Mouse (Mus musculus) midbrain, embryonic 10.5 days (tissue): ENCODE measurements around the gene Cenpf. TPM values are rescaled to one million over a fixed set of nuclear protein-coding genes. Genes with fewer than 3 reads are reported as not detected.
A peak's percentile ranks its signal among the peaks of the same experiment; 100 is the strongest.

Experiments
- DNase-seq: peaks from one replicate; pipeline ENCODE4 v3.0.0-alpha.2; 2017; ENCODE audit warnings: low spot score
- H3K27ac ChIP-seq: fragments of 300-500 bp; sonication (generic); replicated peaks from 2 replicates; pipeline ENCODE4 v1.5.1; 2016; ENCODE audit warnings: mild to moderate bottlenecking
- H3K27me3 ChIP-seq: fragments of 300-500 bp; sonication (generic); 2 replicates; pipeline ENCODE4 v1.6.1; 2016; ENCODE audit warnings: low read depth, mild to moderate bottlenecking; ENCODE audit not compliant: poor library complexity, severe bottlenecking
- H3K36me3 ChIP-seq: fragments of 300-500 bp; sonication (generic); 2 replicates; pipeline ENCODE4 v1.6.1; 2016; ENCODE audit warnings: mild to moderate bottlenecking, moderate library complexity
- H3K4me1 ChIP-seq: fragments of 300-500 bp; sonication (generic); 2 replicates; pipeline ENCODE4 v1.6.1; 2016
- H3K4me3 ChIP-seq: fragments of 300-500 bp; sonication (generic); 2 replicates; pipeline ENCODE4 v1.5.1; 2016; ENCODE audit warnings: mild to moderate bottlenecking, moderate library complexity
- H3K9me3 ChIP-seq: fragments of 300-500 bp; sonication (generic); replicated peaks from 2 replicates; pipeline ENCODE4 v1.6.1; 2016; ENCODE audit warnings: mild to moderate bottlenecking
- WGBS: fragments of 180-500 bp; shearing (Covaris S2); methylation state at CpG from one replicate; pipeline ENCODE4 v1.1.7; 2016; 5-methylcytosine and 5-hydroxymethylcytosine counted together
- polyA plus RNA-seq: library from polyadenylated mRNA; unstranded; fragments of >200 nt; fragmentation: Nextera tagmentation; extraction: Ambion mirVana; gene quantifications from 2 replicates; pipeline ENCODE4 v1.2.1, GENCODE M21; 2016

Cenpf gene
- polyA plus RNA-seq, 1 experiment from 2014 or later, result 131 TPM

DNA sequence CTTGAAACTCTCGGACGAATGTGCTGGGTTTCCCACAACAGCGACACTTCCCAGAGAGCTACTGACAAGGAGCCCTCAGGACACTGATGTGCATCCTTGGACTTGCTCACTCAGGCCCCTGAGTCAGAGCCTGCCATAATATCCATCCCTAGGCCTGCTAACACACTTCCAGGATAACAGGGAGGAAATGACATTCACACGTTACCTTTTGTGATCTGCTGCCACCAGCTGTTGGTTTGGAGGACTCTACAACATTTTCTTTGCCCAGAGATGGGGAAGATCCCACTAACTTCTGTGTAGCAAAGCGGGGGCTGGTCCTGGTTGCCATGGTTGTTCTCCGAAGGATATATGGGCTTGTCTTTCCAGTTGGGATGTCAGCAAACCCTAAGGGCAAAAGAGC is 41.3 kb downstream of the Cenpf start:
- H3K9me3 ChIP-seq, result no peaks in the 10 kb centered on the region
- no peak overlapping the region for H3K4me3 ChIP-seq
- no peak for DNase-seq
- no peaks in the 10 kb centered on the region for H3K4me1 ChIP-seq
- peaks cover 99% of the 10 kb centered on the region for H3K36me3 ChIP-seq
- 95% methylated on average over 6 of the region's 6 CpGs for WGBS
- no peaks in the 10 kb centered on the region for H3K27me3 ChIP-seq
- no peak overlapping the region for H3K27ac ChIP-seq

DNA sequence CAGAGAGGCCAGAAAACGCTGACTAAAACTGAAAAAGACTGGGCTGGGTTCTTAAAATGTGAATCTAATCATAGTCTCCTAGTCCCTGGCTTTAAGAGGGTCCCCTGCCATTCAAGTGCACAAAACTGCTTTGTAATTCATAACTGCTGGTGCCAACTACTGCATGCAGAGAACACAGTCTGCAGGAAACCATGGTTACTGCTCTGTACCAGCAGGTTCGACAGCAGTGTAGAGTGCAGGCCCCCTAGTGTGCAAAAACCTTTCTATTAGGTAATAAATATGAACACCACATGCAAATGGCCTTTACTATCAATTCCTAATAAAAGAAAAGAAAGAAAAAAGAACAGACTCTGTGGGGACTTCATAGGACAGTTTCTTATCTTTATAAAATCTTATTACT is 42.5 kb downstream of the Cenpf start:
- no peak for DNase-seq
- no peaks in the 10 kb centered on the region for H3K4me1 ChIP-seq
- no peaks in the 10 kb centered on the region for H3K9me3 ChIP-seq
- H3K27me3 ChIP-seq, result no peaks in the 10 kb centered on the region
- 92% methylated on average over 2 of the region's 2 CpGs for WGBS
- H3K36me3 ChIP-seq, result peaks cover 99% of the 10 kb centered on the region
- H3K4me3 ChIP-seq, result no peak overlapping the region
- H3K27ac ChIP-seq, result no peak overlapping the region

GRCm38 (mm10) chr1:189644700-189645345 is 43.1 kb downstream of the Cenpf start:
- Histone ChIP-seq H3K36me3 (peaks cover 99% of the 10 kb centered on the region), H3K27me3 (no peaks in the 10 kb centered on the region), H3K4me3 (no peak overlapping the region), H3K9me3 (no peaks in the 10 kb centered on the region), H3K27ac (no peak overlapping the region), H3K4me1 (no peaks in the 10 kb centered on the region)
- 86% methylated on average over 3 of the region's 3 CpGs for WGBS
- no peak for DNase-seq

DNA sequence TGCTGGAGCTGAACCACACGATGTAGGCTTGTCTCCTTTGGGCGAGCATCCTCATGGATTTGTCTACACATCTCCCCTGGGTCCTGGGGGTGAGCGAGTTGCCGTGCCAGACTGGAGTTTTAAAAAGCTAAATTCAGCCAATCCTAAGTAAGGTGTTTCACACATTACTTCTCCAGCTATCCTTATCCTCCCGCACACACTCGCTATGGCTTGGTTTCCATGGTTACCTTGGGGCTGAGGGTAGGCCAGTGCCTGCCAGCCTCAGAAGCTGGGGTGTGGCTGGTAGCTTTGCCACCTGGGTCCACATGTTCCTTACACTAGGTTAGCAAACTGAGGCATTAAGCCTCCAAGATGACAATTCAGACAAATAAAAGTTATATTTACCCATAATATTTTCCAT is 48.3 kb downstream of the Cenpf start:
- DNase-seq, result no peak
- H3K27ac ChIP-seq, result no peak overlapping the region
- 86% methylated on average over 6 of the region's 6 CpGs for WGBS
- H3K9me3 ChIP-seq, result no peaks in the 10 kb centered on the region
- no peaks in the 10 kb centered on the region for H3K4me1 ChIP-seq
- no peak overlapping the region for H3K4me3 ChIP-seq
- H3K36me3 ChIP-seq, result peaks cover 65% of the 10 kb centered on the region
- no peaks in the 10 kb centered on the region for H3K27me3 ChIP-seq

DNA sequence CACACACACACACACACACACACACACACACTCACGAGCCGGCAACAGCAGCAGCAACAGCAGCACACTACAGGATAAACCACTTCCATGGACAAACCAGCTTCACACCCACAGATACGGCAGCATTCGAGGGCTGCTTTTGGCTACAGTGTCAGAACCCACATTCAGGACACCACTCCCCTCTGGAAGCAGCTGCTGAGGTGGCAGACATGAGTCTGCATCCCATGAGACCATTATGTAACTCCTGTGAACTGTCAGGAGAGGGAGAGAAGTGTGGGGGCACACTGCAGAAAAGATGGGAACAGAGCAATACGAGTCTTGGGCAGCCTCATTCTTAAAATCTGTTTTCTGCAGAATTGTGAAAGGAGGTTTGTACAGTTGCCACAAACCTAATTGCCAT is 54.1 kb downstream of the Cenpf start:
- 79% methylated on average over 5 of the region's 5 CpGs for WGBS
- Histone ChIP-seq H3K27ac (no peak overlapping the region), H3K4me3 (no peak overlapping the region)

DNA sequence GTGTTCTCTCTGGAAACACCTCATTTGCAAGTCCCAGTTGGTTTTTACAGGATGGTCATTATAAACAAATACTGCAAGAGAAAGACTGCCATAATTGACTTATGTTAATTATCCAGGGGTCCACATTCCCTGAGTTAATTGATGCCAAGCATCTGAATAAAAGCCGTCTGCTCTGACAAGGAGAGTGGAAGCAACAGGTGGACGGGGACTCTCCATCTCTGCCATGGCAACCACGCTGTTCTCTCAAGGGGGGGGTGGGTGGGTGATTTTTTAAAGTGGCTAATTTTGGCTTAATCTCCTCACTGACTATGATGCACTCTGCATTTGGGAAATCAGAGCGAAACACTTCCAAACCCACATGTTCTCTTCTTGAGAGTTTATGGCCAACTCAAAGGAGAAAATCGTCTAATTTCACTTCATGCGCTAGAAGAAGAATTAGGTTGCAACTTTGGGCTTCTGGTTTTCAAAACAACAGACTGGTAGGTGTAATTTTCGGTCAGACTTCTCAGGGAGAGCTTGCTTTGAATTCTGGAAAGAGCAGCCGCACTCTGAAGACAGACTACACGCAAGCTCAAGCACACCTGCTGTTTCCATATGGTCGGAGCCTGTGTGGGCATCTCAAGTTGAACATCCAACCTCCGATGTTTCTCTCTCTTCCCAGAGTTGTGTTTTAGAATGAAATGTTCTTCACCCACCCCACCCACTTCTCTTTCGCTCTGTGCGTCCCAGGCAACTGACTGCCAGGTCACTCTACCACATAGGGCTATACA is 55.8 kb downstream of the Cenpf start:
- H3K9me3 ChIP-seq, result no peaks in the 10 kb centered on the region
- H3K4me1 ChIP-seq, result peaks cover 6% of the 10 kb centered on the region; the same call in 1 of the 2 replicates
- H3K36me3 ChIP-seq, result no peaks in the 10 kb centered on the region
- H3K27me3 ChIP-seq, result no peaks in the 10 kb centered on the region
- no peak for DNase-seq
- 85% methylated on average over 13 of the region's 13 CpGs for WGBS
- no peak overlapping the region for H3K27ac ChIP-seq
- no peak overlapping the region for H3K4me3 ChIP-seq

More for the DNA sequence above, 54.1 kb downstream of the Cenpf start:
- peaks cover 8% of the 10 kb centered on the region for H3K36me3 ChIP-seq
- no peaks in the 10 kb centered on the region for H3K9me3 ChIP-seq
- H3K4me1 ChIP-seq, result peaks cover 6% of the 10 kb centered on the region; the same call in 1 of the 2 replicates
- DNase-seq, result no peak
- H3K27me3 ChIP-seq, result no peaks in the 10 kb centered on the region

GRCm38 (mm10) chr1:189630026-189630425 is 57.9 kb downstream of the Cenpf start:
- Histone ChIP-seq H3K27ac (no peak overlapping the region), H3K36me3 (no peaks in the 10 kb centered on the region), H3K4me1 (peaks cover 6% of the 10 kb centered on the region; the same call in 1 of the 2 replicates), H3K27me3 (no peaks in the 10 kb centered on the region), H3K9me3 (no peaks in the 10 kb centered on the region), H3K4me3 (no peak overlapping the region)
- no peak for DNase-seq
- 85% methylated on average over 6 of the region's 6 CpGs for WGBS

DNA sequence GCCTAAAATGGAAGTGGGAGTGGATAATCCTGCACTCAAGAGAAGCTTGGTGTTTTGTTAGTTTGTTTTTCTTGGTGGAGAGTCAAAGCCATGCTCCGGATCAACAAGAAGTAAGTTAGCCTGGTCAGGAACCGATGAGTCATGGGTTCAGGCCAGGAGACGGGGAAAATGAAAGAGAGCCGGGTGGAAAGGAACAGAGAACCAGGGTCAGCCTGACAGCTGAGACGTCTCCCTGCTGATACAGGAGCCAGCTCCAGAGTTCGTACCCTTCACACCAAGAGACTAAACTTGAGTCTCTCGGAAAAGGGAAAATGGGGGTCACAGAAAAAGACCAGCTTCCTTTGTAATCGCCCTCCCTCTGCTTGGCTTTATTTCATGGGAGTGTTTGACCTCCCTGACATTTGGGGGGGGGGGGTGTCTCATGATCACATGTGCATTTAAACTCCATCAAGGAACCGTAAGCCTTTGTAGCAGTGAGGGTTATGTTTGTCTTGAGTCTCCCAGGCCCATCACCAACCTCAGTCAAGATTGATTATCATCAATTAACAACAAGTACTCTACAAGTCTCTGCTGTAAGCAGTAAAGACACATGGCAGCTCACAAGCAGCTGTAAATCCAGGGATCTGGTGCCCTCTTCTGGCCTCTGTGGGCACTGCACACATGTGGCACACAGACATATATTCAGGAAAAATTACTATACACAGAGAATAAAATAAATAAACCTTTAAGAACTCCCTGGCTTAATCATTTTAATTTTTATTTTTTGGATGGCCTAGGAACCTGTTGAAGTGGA is 59.7 kb downstream of the Cenpf start:
- DNase-seq, result peak; percentile 78
- Histone ChIP-seq H3K4me3 (no peak overlapping the region), H3K9me3 (peaks cover 13% of the 10 kb centered on the region; the same call in 1 of the 2 replicates), H3K27ac (no peak overlapping the region), H3K27me3 (no peaks in the 10 kb centered on the region), H3K36me3 (no peaks in the 10 kb centered on the region), H3K4me1 (peaks cover 6% of the 10 kb centered on the region; the same call in 1 of the 2 replicates)
- 75% methylated on average over 9 of the region's 9 CpGs for WGBS

GRCm38 (mm10) chr1:189624756-189625155 is 63.1 kb downstream of the Cenpf start:
- Histone ChIP-seq H3K4me1 (no peaks in the 10 kb centered on the region), H3K4me3 (no peak overlapping the region), H3K27ac (no peak overlapping the region), H3K36me3 (no peaks in the 10 kb centered on the region), H3K9me3 (peaks cover 13% of the 10 kb centered on the region; the same call in 1 of the 2 replicates), H3K27me3 (no peaks in the 10 kb centered on the region)
- no peak for DNase-seq
- WGBS, result 90% methylated on average over 7 of the region's 7 CpGs

GRCm38 (mm10) chr1:189618970-189619740 is 68.7 kb downstream of the Cenpf start:
- Histone ChIP-seq H3K27ac (no peak overlapping the region), H3K4me3 (no peak overlapping the region), H3K4me1 (no peaks in the 10 kb centered on the region), H3K27me3 (no peaks in the 10 kb centered on the region), H3K36me3 (no peaks in the 10 kb centered on the region), H3K9me3 (peaks cover 8% of the 10 kb centered on the region; the same call in 1 of the 2 replicates)
- 82% methylated on average over 13 of the region's 13 CpGs for WGBS
- no peak for DNase-seq

DNA sequence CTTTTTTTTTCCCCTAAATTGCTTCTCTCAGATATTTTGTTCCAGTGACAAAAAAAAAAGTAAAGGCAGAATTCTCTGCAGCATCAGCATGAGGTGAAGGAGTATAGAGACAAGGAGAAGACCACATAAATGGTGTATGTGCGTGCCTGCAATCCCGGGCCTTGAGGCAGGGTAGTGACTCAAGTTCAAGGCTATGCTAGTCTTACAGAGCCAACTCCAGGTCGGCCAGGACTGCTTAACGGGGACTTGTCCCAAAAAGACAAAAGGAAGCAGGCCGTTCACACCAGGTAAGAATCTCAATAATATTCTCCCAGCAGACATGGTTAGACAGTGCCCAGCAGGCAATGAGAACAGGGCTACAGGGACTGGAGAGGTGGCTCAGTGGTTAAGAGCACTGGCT is 70.5 kb downstream of the Cenpf start:
- no peaks in the 10 kb centered on the region for H3K27me3 ChIP-seq
- no peak for DNase-seq
- H3K4me1 ChIP-seq, result no peaks in the 10 kb centered on the region; the same call in 1 of the 2 replicates
- no peak overlapping the region for H3K4me3 ChIP-seq
- no peak overlapping the region for H3K27ac ChIP-seq
- no peaks in the 10 kb centered on the region for H3K9me3 ChIP-seq
- no peaks in the 10 kb centered on the region for H3K36me3 ChIP-seq
- WGBS, result 87% methylated on average over 5 of the region's 5 CpGs

DNA sequence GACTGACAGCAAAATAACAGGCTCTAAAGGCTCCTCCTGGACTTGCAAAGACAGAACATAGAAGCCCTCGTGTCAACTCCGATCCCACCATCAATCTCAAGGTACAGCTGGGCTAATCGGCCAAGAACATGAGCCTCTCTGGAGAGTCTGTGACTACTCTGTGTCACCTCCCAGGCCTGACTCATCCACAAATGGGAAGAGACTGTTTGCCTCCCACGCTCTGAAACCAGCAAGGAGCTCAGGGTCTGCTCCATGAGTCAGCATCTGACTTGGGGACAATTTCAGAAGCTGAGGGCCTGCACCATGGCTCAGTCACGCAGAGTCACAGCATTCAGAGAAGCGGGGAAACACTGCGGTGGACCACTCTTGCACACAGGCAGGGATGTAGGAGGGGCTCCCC is 72.6 kb downstream of the Cenpf start:
- Histone ChIP-seq H3K27me3 (no peaks in the 10 kb centered on the region), H3K36me3 (no peaks in the 10 kb centered on the region), H3K4me3 (no peak overlapping the region), H3K4me1 (no peaks in the 10 kb centered on the region; the same call in 1 of the 2 replicates), H3K27ac (no peak overlapping the region), H3K9me3 (no peaks in the 10 kb centered on the region)
- WGBS, result 94% methylated on average over 7 of the region's 7 CpGs
- DNase-seq, result no peak
